Mouse (Mus musculus) heart, adult 11 months (tissue): ENCODE results near the gene Hand1.

ENCODE experiments used
- DNase-seq: peaks from one replicate; pipeline ENCODE4 v3.0.0; 2022

The Hand1 gene

GRCm38 (mm10) chr11:57800971-57801765, 31.4 kb downstream of the Hand1 start, which contains the start of gene Sap30l:
TSS of gene Sap30l (plus strand) at chr11:57801637.
- DNase-seq = peak; percentile 100

GRCm38 (mm10) chr11:57800266-57800951, 32.2 kb downstream of the Hand1 start:
- DNase-seq = peak; percentile 93

- DNase-seq = no peak
Observed at GRCm38 (mm10) chr11:57799456-57799855, 33.2 kb downstream of the Hand1 start.

GRCm38 (mm10) chr11:57797828-57798227, 34.8 kb downstream of the Hand1 start:
- DNase-seq = no peak

- DNase-seq = no peak
Observed at GRCm38 (mm10) chr11:57795086-57795485, 37.5 kb downstream of the Hand1 start.

- DNase-seq = no peak
Observed at GRCm38 (mm10) chr11:57790866-57791535, 41.6 kb downstream of the Hand1 start.

- DNase-seq = no peak
Observed at GRCm38 (mm10) chr11:57787913-57788312, 44.7 kb downstream of the Hand1 start.

GRCm38 (mm10) chr11:57786616-57787418, 45.8 kb downstream of the Hand1 start:
- no peak for DNase-seq

- DNase-seq = no peak
Observed at GRCm38 (mm10) chr11:57779824-57780223, 52.8 kb downstream of the Hand1 start.
